Mouse (Mus musculus) embryonic facial prominence, embryonic 12.5 days (tissue): ENCODE measurements at regions not wholly inside any gene's neighbourhood (a gene's known extent, or its start where the extent isn't known, plus 50 kb on each side); places are given as distances from the start of the nearest gene placed in this dataset.

ENCODE experiments used
- ATAC-seq: fragments of 200-750 bp; cut with Nextera tagmentation; 2 replicates; pipeline ENCODE4 v1.8.0; 2017; ENCODE audit not compliant: insufficient number of reproducible peaks, insufficient read depth, low FRiP score, low TSS enrichment
- H3K27ac ChIP-seq: fragments of 300-500 bp; sonication (generic); 2 replicates; pipeline ENCODE4 v1.5.1; 2016; ENCODE audit warnings: mild to moderate bottlenecking
- H3K27me3 ChIP-seq: fragments of 300-500 bp; sonication (generic); 2 replicates; pipeline ENCODE4 v1.6.1; 2016; ENCODE audit warnings: mild to moderate bottlenecking, moderate library complexity
- H3K36me3 ChIP-seq: fragments of 300-500 bp; sonication (generic); 2 replicates; pipeline ENCODE4 v1.6.1; 2016; ENCODE audit warnings: mild to moderate bottlenecking
- H3K4me1 ChIP-seq: fragments of 300-500 bp; sonication (generic); 2 replicates; pipeline ENCODE4 v1.6.1; 2016
- H3K4me2 ChIP-seq: fragments of 300-500 bp; sonication (generic); replicated peaks from 2 replicates; pipeline ENCODE4 v1.6.1; 2016; ENCODE audit warnings: mild to moderate bottlenecking, moderate library complexity
- H3K4me3 ChIP-seq: fragments of 300-500 bp; sonication (generic); 2 replicates; pipeline ENCODE4 v1.5.1; 2016; ENCODE audit warnings: mild to moderate bottlenecking
- H3K9ac ChIP-seq: fragments of 300-500 bp; sonication (generic); 2 replicates; pipeline ENCODE4 v1.6.1; 2016; ENCODE audit warnings: mild to moderate bottlenecking, moderate library complexity
- H3K9me3 ChIP-seq: fragments of 300-500 bp; sonication (generic); 2 replicates; pipeline ENCODE4 v1.6.1; 2016; ENCODE audit warnings: mild to moderate bottlenecking, moderate library complexity
- WGBS: fragments of 180-500 bp; shearing (Covaris S2); methylation state at CpG from one replicate; pipeline ENCODE4 v1.1.7; 2016; 5-methylcytosine and 5-hydroxymethylcytosine counted together

GRCm38 (mm10) chr3:66825761-66826160 is 155.4 kb upstream of the Rsrc1 start:
- no peak for ATAC-seq
- Histone ChIP-seq H3K9me3 (no peaks in the 10 kb centered on the region), H3K27ac (no peak overlapping the region), H3K36me3 (no peaks in the 10 kb centered on the region), H3K4me1 (no peaks in the 10 kb centered on the region), H3K4me3 (no peak overlapping the region), H3K9ac (no peak overlapping the region), H3K4me2 (no peak overlapping the region), H3K27me3 (no peaks in the 10 kb centered on the region)
- 78% methylated on average over 3 of the region's 3 CpGs for WGBS
